Mouse (Mus musculus): ENCODE data around the gene H2al1g. TPM values are rescaled to one million over a fixed set of nuclear protein-coding genes. Genes with fewer than 3 reads are reported as not detected.

Gene H2al1g
- polyA plus RNA-seq (2012; rRNA removed), result not detected in 2 replicates

GRCm38 (mm10) chrX:11317956-11318355 lies at the start of gene H2al1g:
Gene H2al1g, plus strand, starts transcription at chrX:11318256.

DNA sequence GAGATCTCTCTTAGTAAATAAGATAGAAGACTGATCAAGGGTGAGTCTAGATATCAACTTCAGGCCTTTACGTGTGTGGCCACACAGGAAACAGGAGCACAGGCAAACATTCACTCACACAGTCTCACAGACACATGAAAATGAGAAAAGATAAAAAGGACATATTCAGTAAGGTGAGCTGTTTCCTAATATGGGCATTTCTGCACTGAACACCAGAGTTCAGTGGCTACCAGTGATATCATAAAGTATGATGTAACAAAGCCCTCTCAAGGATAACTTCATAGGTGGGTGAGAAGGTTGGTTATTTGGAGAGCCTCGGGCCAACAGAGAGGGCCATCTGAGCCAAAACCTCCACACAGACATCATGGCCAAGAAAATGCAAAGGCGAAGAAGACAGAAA lies 19.1 kb upstream of the H2al1g start, which contains the start of gene H2al1a:
Gene H2al1a (plus strand): TSS at position 301 of the 400 bp plus-strand sequence.

GRCm38 (mm10) chrX:11302132-11302531 lies 15.9 kb upstream of the H2al1g start, which contains the start of gene H2al1b:
Gene H2al1b, plus strand, starts transcription at chrX:11302432.

GRCm38 (mm10) chrX:11305355-11305754 lies 12.7 kb upstream of the H2al1g start, which contains the start of gene H2al1c:
Gene H2al1c, plus strand, starts transcription at chrX:11305655.

DNA sequence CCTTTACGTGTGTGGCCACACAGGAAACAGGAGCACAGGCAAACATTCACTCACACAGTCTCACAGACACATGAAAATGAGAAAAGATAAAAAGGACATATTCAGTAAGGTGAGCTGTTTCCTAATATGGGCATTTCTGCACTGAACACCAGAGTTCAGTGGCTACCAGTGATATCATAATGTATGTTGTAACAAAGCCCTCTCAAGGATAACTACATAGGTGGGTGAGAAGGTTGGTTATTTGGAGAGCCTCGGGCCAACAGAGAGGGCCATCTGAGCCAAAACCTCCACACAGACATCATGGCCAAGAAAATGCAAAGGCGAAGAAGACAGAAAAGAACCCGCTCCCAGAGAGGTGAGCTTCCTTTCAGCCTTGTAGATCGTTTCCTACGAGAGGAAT lies 9.5 kb upstream of the H2al1g start, which contains the start of gene H2al1d:
Gene H2al1d (plus strand): TSS at position 301 of the 400 bp plus-strand sequence.

DNA sequence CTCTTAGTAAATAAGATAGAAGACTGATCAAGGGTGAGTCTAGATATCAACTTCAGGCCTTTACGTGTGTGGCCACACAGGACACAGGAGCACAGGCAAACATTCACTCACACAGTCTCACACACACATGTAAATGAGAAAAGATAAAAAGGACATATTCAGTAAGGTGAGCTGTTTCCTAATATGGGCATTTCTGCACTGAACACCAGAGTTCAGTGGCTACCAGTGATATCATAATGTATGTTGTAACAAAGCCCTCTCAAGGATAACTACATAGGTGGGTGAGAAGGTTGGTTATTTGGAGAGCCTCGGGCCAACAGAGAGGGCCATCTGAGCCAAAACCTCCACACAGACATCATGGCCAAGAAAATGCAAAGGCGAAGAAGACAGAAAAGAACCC lies 6.4 kb upstream of the H2al1g start, which contains the start of gene H2al1e:
Gene H2al1e (plus strand): TSS at position 301 of the 400 bp plus-strand sequence.

DNA sequence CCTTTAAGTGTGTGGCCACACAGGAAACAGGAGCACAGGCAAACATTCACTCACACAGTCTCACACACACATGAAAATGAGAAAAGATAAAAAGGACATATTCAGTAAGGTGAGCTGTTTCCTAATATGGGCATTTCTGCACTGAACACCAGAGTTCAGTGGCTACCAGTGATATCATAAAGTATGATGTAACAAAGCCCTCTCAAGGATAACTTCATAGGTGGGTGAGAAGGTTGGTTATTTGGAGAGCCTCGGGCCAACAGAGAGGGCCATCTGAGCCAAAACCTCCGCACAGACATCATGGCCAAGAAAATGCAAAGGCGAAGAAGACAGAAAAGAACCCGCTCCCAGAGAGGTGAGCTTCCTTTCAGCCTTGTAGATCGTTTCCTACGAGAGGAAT lies 3.2 kb upstream of the H2al1g start, which contains the start of gene H2al1f:
Gene H2al1f (plus strand): TSS at position 301 of the 400 bp plus-strand sequence.

GRCm38 (mm10) chrX:11321192-11321591 lies 3.1 kb downstream of the H2al1g start, which contains the start of gene H2al1h:
Gene H2al1h, plus strand, starts transcription at chrX:11321492.

GRCm38 (mm10) chrX:11324359-11324758 lies 6.3 kb downstream of the H2al1g start, which contains the start of gene H2al1i:
Gene H2al1i, plus strand, starts transcription at chrX:11324659.

DNA sequence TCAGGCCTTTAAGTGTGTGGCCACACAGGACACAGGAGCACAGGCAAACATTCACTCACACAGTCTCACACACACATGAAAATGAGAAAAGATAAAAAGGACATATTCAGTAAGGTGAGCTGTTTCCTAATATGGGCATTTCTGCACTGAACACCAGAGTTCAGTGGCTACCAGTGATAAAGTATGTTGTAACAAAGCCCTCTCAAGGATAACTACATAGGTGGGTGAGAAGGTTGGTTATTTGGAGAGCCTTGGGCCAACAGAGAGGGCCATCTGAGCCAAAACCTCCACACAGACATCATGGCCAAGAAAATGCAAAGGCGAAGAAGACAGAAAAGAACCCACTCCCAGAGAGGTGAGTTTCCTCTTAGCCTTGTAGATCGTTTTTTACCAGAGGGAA lies 9.5 kb downstream of the H2al1g start, which contains the start of gene H2al1j:
Gene H2al1j (plus strand): TSS at position 301 of the 400 bp plus-strand sequence.

Other genes starting within 250 kb of the H2al1g start
- not detected in 2 replicates for gene H2al1a, start 19.0 kb upstream of the H2al1g start, polyA plus RNA-seq (2012; rRNA removed)
- not detected in 2 replicates for gene H2al1b, start 15.8 kb upstream of the H2al1g start, polyA plus RNA-seq (2012; rRNA removed)
- gene H2al1c, start 12.6 kb upstream of the H2al1g start, polyA plus RNA-seq (2012; rRNA removed), result not detected in 2 replicates
- not detected in 2 replicates for gene H2al1d, start 9.4 kb upstream of the H2al1g start, polyA plus RNA-seq (2012; rRNA removed)
- gene H2al1e, start 6.3 kb upstream of the H2al1g start, polyA plus RNA-seq (2012; rRNA removed), result not detected in 2 replicates
- gene H2al1f, start 3.1 kb upstream of the H2al1g start, polyA plus RNA-seq (2012; rRNA removed), result not detected in 2 replicates
- not detected in 2 replicates for gene H2al1h, start 3.2 kb downstream of the H2al1g start, polyA plus RNA-seq (2012; rRNA removed)
- gene H2al1i, start 6.4 kb downstream of the H2al1g start, polyA plus RNA-seq (2012; rRNA removed), result not detected in 2 replicates
- gene H2al1j, start 9.6 kb downstream of the H2al1g start, polyA plus RNA-seq (2012; rRNA removed), result not detected in 2 replicates